Mouse (Mus musculus): ENCODE data around the gene Stoml1.

The Stoml1 gene

GRCm38 (mm10) chr9:58272068-58272541 lies 19.1 kb downstream of the Stoml1 start:
- DNase-seq (ENCODE audit: low spot score): no peak

- DNase-seq (ENCODE audit: low spot score): no peak
These were observed 19.9 kb downstream of the Stoml1 start for GRCm38 (mm10) chr9:58272855-58273254.

GRCm38 (mm10) chr9:58274101-58274604 lies 21.2 kb downstream of the Stoml1 start:
- no peak for DNase-seq (ENCODE audit: low spot score)

- no peak for DNase-seq (ENCODE audit: low spot score)
These were observed 21.7 kb downstream of the Stoml1 start for GRCm38 (mm10) chr9:58274626-58275025.

GRCm38 (mm10) chr9:58275115-58275774 lies 22.3 kb downstream of the Stoml1 start:
- peak; percentile 48 for DNase-seq (ENCODE audit: low spot score)

- DNase-seq (ENCODE audit: low spot score): no peak
These were observed 22.8 kb downstream of the Stoml1 start for GRCm38 (mm10) chr9:58275797-58276196.

- DNase-seq (ENCODE audit: low spot score): no peak
These were observed 23.4 kb downstream of the Stoml1 start for GRCm38 (mm10) chr9:58276346-58276745.

- DNase-seq (ENCODE audit: low spot score): no peak
These were observed 25.3 kb downstream of the Stoml1 start for GRCm38 (mm10) chr9:58278313-58278712.

- no peak for DNase-seq (ENCODE audit: low spot score)
These were observed 26.1 kb downstream of the Stoml1 start for GRCm38 (mm10) chr9:58278821-58279723.

GRCm38 (mm10) chr9:58279780-58280179 lies 26.8 kb downstream of the Stoml1 start:
- DNase-seq (ENCODE audit: low spot score): no peak

- peak; percentile 75 for DNase-seq (ENCODE audit: low spot score)
These were observed 27.5 kb downstream of the Stoml1 start for GRCm38 (mm10) chr9:58280259-58281109.

- DNase-seq (ENCODE audit: low spot score): no peak
These were observed 28.6 kb downstream of the Stoml1 start for GRCm38 (mm10) chr9:58281597-58281996.

- DNase-seq (ENCODE audit: low spot score): no peak
These were observed 30.5 kb downstream of the Stoml1 start for GRCm38 (mm10) chr9:58283431-58283830.

GRCm38 (mm10) chr9:58289090-58289489 lies 36.1 kb downstream of the Stoml1 start:
- no peak for DNase-seq (ENCODE audit: low spot score)

GRCm38 (mm10) chr9:58289901-58290300 lies 36.9 kb downstream of the Stoml1 start:
- no peak for DNase-seq (ENCODE audit: low spot score)

GRCm38 (mm10) chr9:58294527-58294926 lies 41.6 kb downstream of the Stoml1 start:
- no peak for DNase-seq (ENCODE audit: low spot score)

- DNase-seq (ENCODE audit: low spot score): no peak
These were observed 42.4 kb downstream of the Stoml1 start for GRCm38 (mm10) chr9:58295345-58295744.

- DNase-seq (ENCODE audit: low spot score): peak; percentile 69
These were observed 42.9 kb downstream of the Stoml1 start for GRCm38 (mm10) chr9:58295766-58296361.

- no peak for DNase-seq (ENCODE audit: low spot score)
These were observed 44.1 kb downstream of the Stoml1 start for GRCm38 (mm10) chr9:58297065-58297464.

GRCm38 (mm10) chr9:58297961-58298477 lies 45.1 kb downstream of the Stoml1 start:
- DNase-seq (ENCODE audit: low spot score): no peak

- no peak for DNase-seq (ENCODE audit: low spot score)
These were observed 46.4 kb downstream of the Stoml1 start for GRCm38 (mm10) chr9:58299356-58299799.
